Comparison of ENCODE assay signal across 28 mouse cellular contexts in the genomic region with DNA sequence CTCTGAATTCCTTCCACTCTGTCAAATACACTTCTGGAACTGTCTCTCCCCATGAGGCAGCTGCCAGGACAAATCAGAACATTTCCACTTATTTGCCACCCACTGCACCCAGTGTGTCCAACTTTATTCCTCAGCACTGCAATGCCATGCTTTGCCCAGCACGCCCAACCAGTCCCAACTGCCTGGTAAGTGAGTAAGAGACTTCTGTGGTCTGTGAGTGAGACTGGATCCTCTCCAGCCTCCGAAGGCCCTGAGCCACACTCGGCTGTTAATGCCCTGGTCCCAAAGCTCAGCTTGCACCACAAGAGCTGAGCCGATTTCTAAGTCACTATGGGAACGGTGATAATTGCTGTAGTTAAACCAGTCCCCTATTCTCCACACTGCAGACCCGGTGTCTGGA. TPM values are rescaled to one million over a fixed set of nuclear protein-coding genes. Genes with fewer than 3 reads are reported as not detected.
DNase-seq lines count a peak whose midpoint lies in the region; ATAC-seq and TF ChIP-seq lines count a peak whose summit lies in the region.
"Had no signal": no experiment of that assay in that cellular context is flagged by ENCODE, and none has a peak within 500 bp of the region (broad histone marks: within the 10 kb centered on the region; RNA-seq: fewer than 3 reads in every experiment).

No protein-coding gene starts in this region.

- H3K27ac ChIP-seq in forebrain, postnatal 0 days (ENCODE audit: low read depth, low read length), result no peak overlapping the region
- H3K27ac ChIP-seq in forebrain, embryonic 12.5 days, result no peak overlapping the region
- 0 out of 2 replicates have a peak overlapping the region, but pooled peaks have one; percentile 17 for H3K27ac ChIP-seq in midbrain, embryonic 10.5 days (replicated peaks)
- no peak overlapping the region for H3K27ac ChIP-seq in midbrain, embryonic 16.5 days (ENCODE audit: low read length)
- H3K27ac ChIP-seq: embryonic facial prominence, embryonic 13.5 days; forebrain, embryonic 10.5 days; hindbrain, embryonic 12.5 days; neural tube, embryonic 12.5 days had no signal

- H3K4me3 ChIP-seq in forebrain, postnatal 0 days (ENCODE audit: low read depth, low read length), result no peak overlapping the region
- no peak overlapping the region for H3K4me3 ChIP-seq in forebrain, embryonic 12.5 days (replicated peaks)
- H3K4me3 ChIP-seq in midbrain, embryonic 10.5 days, result no peak overlapping the region
- H3K4me3 ChIP-seq in midbrain, embryonic 16.5 days (ENCODE audit: low read depth, low read length), result no peak overlapping the region
- H3K4me3 ChIP-seq in C2C12 (ENCODE audit: insufficient read depth, poor library complexity, severe bottlenecking), result no peak overlapping the region
- no peak overlapping the region for H3K4me3 ChIP-seq in myocyte
- H3K4me3 ChIP-seq: embryonic facial prominence, embryonic 13.5 days; forebrain, embryonic 10.5 days; hindbrain, embryonic 12.5 days; neural tube, embryonic 12.5 days had no signal

- no peaks in the 10 kb centered on the region for H3K9me3 ChIP-seq in forebrain, postnatal 0 days (ENCODE audit: low read length)
- H3K9me3 ChIP-seq in forebrain, embryonic 12.5 days, result 0 out of 2 replicates have a peak, but pooled peaks cover 2% of the 10 kb centered on the region
- H3K9me3 ChIP-seq in midbrain, embryonic 10.5 days (replicated peaks), result no peaks in the 10 kb centered on the region
- H3K9me3 ChIP-seq in midbrain, embryonic 16.5 days (replicated peaks; ENCODE audit: control insufficient read depth, low read length, poor library complexity, severe bottlenecking), result no peaks in the 10 kb centered on the region
- H3K9me3 ChIP-seq: embryonic facial prominence, embryonic 13.5 days; forebrain, embryonic 10.5 days; hindbrain, embryonic 12.5 days; neural tube, embryonic 12.5 days had no signal

- H3K79me2 ChIP-seq in C2C12 (ENCODE audit: control insufficient read depth, insufficient read depth) (no peaks in the 10 kb centered on the region), myocyte (ENCODE audit: control insufficient read depth, insufficient read depth) (no peaks in the 10 kb centered on the region)

- H3K27me3 ChIP-seq in forebrain, postnatal 0 days (ENCODE audit: insufficient read depth, low read length), result no peaks in the 10 kb centered on the region
- no peaks in the 10 kb centered on the region for H3K27me3 ChIP-seq in forebrain, embryonic 12.5 days
- no peaks in the 10 kb centered on the region for H3K27me3 ChIP-seq in midbrain, embryonic 10.5 days (ENCODE audit: low read depth, poor library complexity, severe bottlenecking)
- H3K27me3 ChIP-seq in midbrain, embryonic 16.5 days (ENCODE audit: control insufficient read depth, insufficient read depth, low read depth, low read length), result no peaks in the 10 kb centered on the region
- no peaks in the 10 kb centered on the region for H3K27me3 ChIP-seq in C2C12 (ENCODE audit: control insufficient read depth, insufficient read depth, insufficient read length)
- no peaks in the 10 kb centered on the region for H3K27me3 ChIP-seq in myocyte (ENCODE audit: control insufficient read depth, insufficient read depth, insufficient read length)
- H3K27me3 ChIP-seq: embryonic facial prominence, embryonic 13.5 days; hindbrain, embryonic 12.5 days; neural tube, embryonic 12.5 days had no signal

- no peak for TF ChIP-seq CTCF in forebrain, postnatal 0 days (IDR thresholded peaks at IDR 0.05; ENCODE audit: low read depth)
- no peak for TF ChIP-seq CTCF in C2C12 (IDR thresholded peaks at IDR 0.05; ENCODE audit: control insufficient read depth, insufficient read depth, insufficient read length)

- no peaks in the 10 kb centered on the region for H3K79me3 ChIP-seq in C2C12 (ENCODE audit: low read depth)

- DNase-seq in forebrain, postnatal 0 days, result no peak
- no peak for DNase-seq in midbrain, embryonic 10.5 days (ENCODE audit: low spot score)
- no peak for DNase-seq in frontal cortex, adult 2 months (ENCODE audit: extremely low spot score in 1 of 2, low spot score in 1 of 2)
- DNase-seq: adrenal gland, adult 2 months; B cell, adult 2 months; cerebellum, adult 9-10 months; gastrocnemius, postnatal 36 days; kidney, adult 8-10 months; kidney, postnatal 25 days; lung, adult 2 months; right cerebral cortex, postnatal 14 days; spleen, adult 18-20 months; thymus, postnatal 36 days had no signal

- peak; percentile 54 for ATAC-seq in forebrain, postnatal 0 days
- ATAC-seq in forebrain, embryonic 12.5 days (ENCODE audit: low FRiP score), result no peak
- no peak for ATAC-seq in midbrain, embryonic 16.5 days

- TF ChIP-seq POLR2A in myocyte (IDR thresholded peaks at IDR 0.05; ENCODE audit: insufficient read length, low read depth), result no peak

- H3K36me3 ChIP-seq in forebrain, postnatal 0 days (ENCODE audit: insufficient read depth), result no peaks in the 10 kb centered on the region
- H3K36me3 ChIP-seq in forebrain, embryonic 12.5 days (replicated peaks), result no peaks in the 10 kb centered on the region
- H3K36me3 ChIP-seq in midbrain, embryonic 10.5 days, result no peaks in the 10 kb centered on the region
- H3K36me3 ChIP-seq in midbrain, embryonic 16.5 days (ENCODE audit: control insufficient read depth, insufficient read depth, low read length), result no peaks in the 10 kb centered on the region
- no peaks in the 10 kb centered on the region for H3K36me3 ChIP-seq in C2C12 (ENCODE audit: control insufficient read depth, insufficient read depth)
- no peaks in the 10 kb centered on the region for H3K36me3 ChIP-seq in myocyte (ENCODE audit: control insufficient read depth, insufficient read depth)
- H3K36me3 ChIP-seq: embryonic facial prominence, embryonic 13.5 days; forebrain, embryonic 10.5 days; hindbrain, embryonic 12.5 days; neural tube, embryonic 12.5 days had no signal

- no peak overlapping the region for H3K4me2 ChIP-seq in forebrain, postnatal 0 days (ENCODE audit: low read depth)
- no peak overlapping the region for H3K4me2 ChIP-seq in forebrain, embryonic 12.5 days
- no peak overlapping the region for H3K4me2 ChIP-seq in midbrain, embryonic 16.5 days (ENCODE audit: low read length)
- H3K4me2 ChIP-seq in myocyte (ENCODE audit: low read depth), result peak overlapping the region; percentile 51
- H3K4me2 ChIP-seq: embryonic facial prominence, embryonic 13.5 days; hindbrain, embryonic 12.5 days; liver, embryonic 11.5 days; neural tube, embryonic 12.5 days had no signal

- H3ac ChIP-seq in C2C12 (ENCODE audit: control insufficient read depth, insufficient read length, low read depth) (no peak overlapping the region), myocyte (ENCODE audit: control insufficient read depth, insufficient read length) (no peak overlapping the region)

- H3K9ac ChIP-seq in forebrain, postnatal 0 days, result no peak overlapping the region
- no peak overlapping the region for H3K9ac ChIP-seq in forebrain, embryonic 12.5 days
- H3K9ac ChIP-seq in midbrain, embryonic 16.5 days (ENCODE audit: low read depth, low read length), result no peak overlapping the region
- H3K9ac ChIP-seq: embryonic facial prominence, embryonic 13.5 days; hindbrain, embryonic 12.5 days; neural tube, embryonic 12.5 days had no signal

- no peaks in the 10 kb centered on the region for H3K4me1 ChIP-seq in forebrain, postnatal 0 days (ENCODE audit: insufficient read depth)
- peaks cover 4% of the 10 kb centered on the region for H3K4me1 ChIP-seq in forebrain, embryonic 12.5 days
- peaks cover 24% of the 10 kb centered on the region for H3K4me1 ChIP-seq in midbrain, embryonic 10.5 days
- H3K4me1 ChIP-seq in midbrain, embryonic 16.5 days (ENCODE audit: control insufficient read depth, insufficient read depth, low read length), result 0 out of 2 replicates have a peak, but pooled peaks cover 2% of the 10 kb centered on the region
- H3K4me1 ChIP-seq: hindbrain, embryonic 12.5 days; neural tube, embryonic 12.5 days had no signal

- 44% methylated on average over 6 of the region's 6 CpGs for WGBS in forebrain, postnatal 0 days
- WGBS in forebrain, embryonic 12.5 days, result 71% methylated on average over 6 of the region's 6 CpGs
- WGBS in midbrain, embryonic 10.5 days, result 70% methylated on average over 6 of the region's 6 CpGs
- 40% methylated on average over 6 of the region's 6 CpGs for WGBS in midbrain, embryonic 16.5 days

TF ChIP-seq in C2C12, 6 proteins besides CTCF, POLR2A, EP300 and RAD21:
- peak; percentile 42 for TF ChIP-seq MYOD1 (IDR thresholded peaks at IDR 0.05; ENCODE audit: control insufficient read depth, insufficient read length, low read depth)
- TF ChIP-seq FOSL1 (IDR thresholded peaks at IDR 0.05; ENCODE audit: insufficient read depth, low read length, poor library complexity, severe bottlenecking), result no peak

TF ChIP-seq in myocyte, 11 proteins besides CTCF, POLR2A, EP300 and RAD21:
- no peak for TF ChIP-seq MAX (IDR thresholded peaks at IDR 0.05; ENCODE audit: low read depth)
- TF ChIP-seq MYOD1 (IDR thresholded peaks at IDR 0.05; ENCODE audit: control insufficient read depth in 1 of 3, insufficient read length in 2 of 3, low read depth in 2 of 3), result peak; percentile 68 to 88 (median 78)

RNA-seq across cellular contexts. Expression of a gene that starts 25.8 kb away (rescaled TPM):
- total RNA-seq in forebrain, postnatal 0 days (2014; rRNA removed), result not detected in 2 replicates
- polyA plus RNA-seq in forebrain, postnatal 0 days (2015; fragmentation: Nextera tagmentation; extraction: Ambion mirVana), result not detected in 2 replicates
- not detected in 2 replicates for polyA plus RNA-seq in forebrain, embryonic 12.5 days (2016; fragmentation: Nextera tagmentation; extraction: Ambion mirVana)
- 0.05 TPM in 1 of 2 replicates, not detected in the other for polyA plus RNA-seq in midbrain, embryonic 10.5 days (2016; fragmentation: Nextera tagmentation; extraction: Ambion mirVana)
- not detected in 2 replicates for polyA plus RNA-seq in midbrain, embryonic 16.5 days (2015; fragmentation: Nextera tagmentation; extraction: Ambion mirVana)
- polyA plus RNA-seq in C2C12 (2012; fragmentation: generic; extraction: Trizol) (0.02 TPM), myocyte (2012; fragmentation: generic; extraction: Trizol) (3.1 TPM)
- 0.04 TPM in 1 of 2 replicates, not detected in the other for polyA plus RNA-seq in frontal cortex, adult 2 months (2012; rRNA removed)
- total RNA-seq: adrenal gland, adult 2 months; gastrocnemius, postnatal 36 days; heart, adult 8-10 months; layer of hippocampus, adult 8-10 months; left cerebral cortex, postnatal 36 days had no signal
- polyA plus RNA-seq: adrenal gland, adult 2 months; cortical plate, adult 2 months; embryonic facial prominence, embryonic 13.5 days; forebrain, embryonic 10.5 days; heart, postnatal 0 days; hindbrain, embryonic 12.5 days; intestine, embryonic 14.5 days; liver, embryonic 11.5 days; lung, adult 2 months; neural tube, embryonic 12.5 days had no signal

RNA-seq across cellular contexts. Expression of a gene that starts 34.5 kb away (rescaled TPM):
- 311 and 347 TPM in 2 replicates for total RNA-seq in forebrain, postnatal 0 days (2014; rRNA removed)
- polyA plus RNA-seq in forebrain, postnatal 0 days (2015; fragmentation: Nextera tagmentation; extraction: Ambion mirVana), result 143 and 219 TPM in 2 replicates
- 148 and 156 TPM in 2 replicates for polyA plus RNA-seq in forebrain, embryonic 12.5 days (2016; fragmentation: Nextera tagmentation; extraction: Ambion mirVana)
- polyA plus RNA-seq in midbrain, embryonic 10.5 days (2016; fragmentation: Nextera tagmentation; extraction: Ambion mirVana), result 42.2 and 72.4 TPM in 2 replicates
- 293 and 328 TPM in 2 replicates for polyA plus RNA-seq in midbrain, embryonic 16.5 days (2015; fragmentation: Nextera tagmentation; extraction: Ambion mirVana)
- polyA plus RNA-seq in C2C12 (2012; fragmentation: generic; extraction: Trizol) (2.2 TPM), myocyte (2012; fragmentation: generic; extraction: Trizol) (70.4 TPM)
- polyA plus RNA-seq in frontal cortex, adult 2 months (2012; rRNA removed), result 302 and 319 TPM in 2 replicates

Comparison
In these comparisons a context has a peak if more than half of its experiments do, and no peak if none do; other contexts are left out.
1. RNA of a gene that starts 34.5 kb away (polyA plus RNA-seq): 302 to 319 TPM in frontal cortex, adult 2 months, 293 to 328 TPM in midbrain, embryonic 16.5 days, 143 to 219 TPM in forebrain, postnatal 0 days, 148 to 156 TPM in forebrain, embryonic 12.5 days, 70.4 TPM in myocyte (single experiment) and 42.2 to 72.4 TPM in midbrain, embryonic 10.5 days; 2.2 TPM in C2C12 (single experiment); every median in the first group is over 10 times any median in the second.